Mouse (Mus musculus): Measurements from ENCODE around the gene Adra1b. TPM values are rescaled to one million over a fixed set of nuclear protein-coding genes. Genes with fewer than 3 reads are reported as not detected.

Gene Adra1b
- polyA plus RNA-seq, 1 experiment from 2014 or later, result 0.40 TPM

DNA sequence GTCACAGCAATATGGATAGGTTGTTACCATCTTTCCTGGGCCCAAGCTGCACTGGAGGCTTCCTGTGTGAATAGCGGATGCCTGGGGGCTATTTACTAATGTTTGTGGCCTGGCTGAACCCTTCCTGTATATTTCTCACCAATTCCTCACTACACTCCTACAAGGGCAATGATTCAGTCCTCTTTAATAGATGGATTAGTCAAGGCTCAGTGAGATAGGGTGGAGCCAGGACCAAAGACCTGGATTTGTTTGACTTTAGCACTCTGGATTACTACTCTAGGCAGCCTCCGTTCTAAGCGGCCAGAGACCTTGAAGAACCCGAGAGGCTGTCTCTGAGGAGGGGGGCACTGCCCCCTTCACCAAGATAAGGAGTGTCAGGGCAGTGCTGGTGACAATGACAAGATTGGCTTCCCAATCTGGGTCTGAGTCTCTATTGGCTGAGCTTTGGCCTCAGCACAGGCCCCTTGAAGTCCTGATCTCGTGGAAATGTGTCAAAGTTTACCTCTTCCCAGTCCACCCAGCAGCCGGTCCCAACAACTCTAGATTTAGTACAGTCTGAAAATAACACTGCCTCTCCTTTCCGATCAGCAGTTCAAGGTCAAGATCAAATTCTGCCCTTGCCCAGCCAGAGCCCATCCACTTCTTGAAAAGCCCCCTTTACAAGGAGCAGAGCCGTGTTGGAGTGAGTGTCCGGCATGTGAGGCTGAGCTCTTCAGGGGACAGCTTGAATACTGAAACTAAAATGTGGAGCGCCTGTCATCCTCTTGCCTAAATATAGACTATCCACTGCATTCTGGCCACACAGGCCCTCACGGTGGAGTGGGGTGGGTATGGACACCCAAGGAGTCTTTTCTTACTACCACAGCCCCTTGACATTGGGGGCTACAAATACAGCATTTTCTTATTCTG is 80.2 kb downstream of the Adra1b start:
- no peak overlapping the region for H3K4me2 ChIP-seq (ENCODE audit: low read depth, low read length, severe bottlenecking)
- no peaks in the 10 kb centered on the region for H3K9me3 ChIP-seq (ENCODE audit: control insufficient read depth, low read length)
- H3K9ac ChIP-seq (ENCODE audit: low read length), result no peak overlapping the region
- no peak overlapping the region for H3K27ac ChIP-seq (ENCODE audit: low read depth, low read length)
- H3K36me3 ChIP-seq (ENCODE audit: control insufficient read depth, insufficient read depth, low read length), result no peaks in the 10 kb centered on the region
- no peak for ATAC-seq (replicated peaks; ENCODE audit: low FRiP score)
- no peak overlapping the region for H3K4me3 ChIP-seq (ENCODE audit: low read depth, low read length)
- 75% methylated on average over 11 of the region's 11 CpGs for WGBS
- no peak for DNase-seq (ENCODE audit: low spot score)
- H3K4me1 ChIP-seq (replicated peaks; ENCODE audit: control insufficient read depth, insufficient read depth, low read length), result no peaks in the 10 kb centered on the region
- H3K27me3 ChIP-seq (ENCODE audit: control insufficient read depth, insufficient read depth, low read length), result peaks cover 6% of the 10 kb centered on the region; the same call in 1 of the 2 replicates

DNA sequence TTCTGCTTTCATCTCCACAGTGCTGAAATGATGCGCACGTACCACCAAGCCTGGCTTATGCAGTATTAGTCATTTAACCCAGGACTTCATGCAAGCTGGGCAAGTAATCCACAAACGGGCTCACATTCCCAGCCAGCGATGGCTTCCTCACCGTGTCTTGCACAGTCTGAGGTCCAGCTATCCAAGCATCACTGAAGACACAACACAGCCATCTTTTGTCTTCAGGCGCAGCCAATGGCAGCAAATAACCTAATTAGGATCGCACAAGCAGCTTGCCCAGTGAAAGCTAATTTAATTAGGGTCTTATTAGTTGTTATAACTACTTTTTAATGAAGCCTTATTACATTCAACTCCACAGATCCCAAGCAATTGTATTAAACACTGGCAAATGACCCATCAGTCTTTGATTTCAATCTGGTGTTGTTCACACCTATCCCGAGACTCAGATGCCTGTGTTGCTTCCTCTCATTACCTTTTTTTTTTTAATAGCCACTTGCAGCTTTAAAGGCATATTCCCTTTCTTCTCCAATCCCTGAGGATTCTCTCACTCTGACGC is 83.6 kb downstream of the Adra1b start:
- DNase-seq (ENCODE audit: low spot score) (peak; percentile 67), ATAC-seq (replicated peaks; ENCODE audit: low FRiP score) (peak; percentile 79)
- no peak overlapping the region for H3K4me3 ChIP-seq (ENCODE audit: low read depth, low read length)
- no peak overlapping the region for H3K4me2 ChIP-seq (ENCODE audit: low read depth, low read length, severe bottlenecking)
- no peak overlapping the region for H3K9ac ChIP-seq (ENCODE audit: low read length)
- 46% methylated on average over 9 of the region's 9 CpGs for WGBS
- no peak overlapping the region for H3K27ac ChIP-seq (ENCODE audit: low read depth, low read length)
- no peaks in the 10 kb centered on the region for H3K36me3 ChIP-seq (ENCODE audit: control insufficient read depth, insufficient read depth, low read length)
- H3K9me3 ChIP-seq (ENCODE audit: control insufficient read depth, low read length), result no peaks in the 10 kb centered on the region
- H3K27me3 ChIP-seq (ENCODE audit: control insufficient read depth, insufficient read depth, low read length), result peaks cover 9% of the 10 kb centered on the region
- H3K4me1 ChIP-seq (replicated peaks; ENCODE audit: control insufficient read depth, insufficient read depth, low read length), result no peaks in the 10 kb centered on the region

DNA sequence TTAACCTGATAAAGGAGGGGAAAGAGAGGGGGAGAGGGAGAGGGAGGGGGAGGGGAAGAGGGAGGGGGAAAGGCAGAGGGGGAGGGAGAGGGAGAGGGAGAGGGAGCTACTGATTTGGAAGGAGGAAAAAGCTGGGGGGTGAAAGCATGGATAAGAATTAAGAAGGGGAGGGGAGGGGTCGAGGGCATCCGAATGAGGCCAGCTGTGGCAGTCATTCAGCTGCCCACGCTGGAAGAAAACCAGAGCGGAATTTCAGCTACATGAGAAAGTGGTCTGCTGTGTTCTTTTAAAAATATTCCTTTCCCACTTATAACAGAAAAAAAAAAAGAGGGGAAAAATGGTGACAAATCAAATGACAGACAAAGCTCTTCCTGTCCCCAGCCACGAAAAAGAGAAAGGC is 88.5 kb downstream of the Adra1b start:
- ATAC-seq (replicated peaks; ENCODE audit: low FRiP score) (no peak), DNase-seq (ENCODE audit: low spot score) (no peak)
- Histone ChIP-seq H3K4me1 (replicated peaks; ENCODE audit: control insufficient read depth, insufficient read depth, low read length) (no peaks in the 10 kb centered on the region), H3K27me3 (ENCODE audit: control insufficient read depth, insufficient read depth, low read length) (peaks cover 11% of the 10 kb centered on the region), H3K4me3 (ENCODE audit: low read depth, low read length) (no peak overlapping the region), H3K4me2 (ENCODE audit: low read depth, low read length, severe bottlenecking) (no peak overlapping the region), H3K9me3 (ENCODE audit: control insufficient read depth, low read length) (no peaks in the 10 kb centered on the region), H3K27ac (ENCODE audit: low read depth, low read length) (no peak overlapping the region), H3K9ac (ENCODE audit: low read length) (no peak overlapping the region), H3K36me3 (ENCODE audit: control insufficient read depth, insufficient read depth, low read length) (no peaks in the 10 kb centered on the region)
- 65% methylated on average over 5 of the region's 5 CpGs for WGBS

DNA sequence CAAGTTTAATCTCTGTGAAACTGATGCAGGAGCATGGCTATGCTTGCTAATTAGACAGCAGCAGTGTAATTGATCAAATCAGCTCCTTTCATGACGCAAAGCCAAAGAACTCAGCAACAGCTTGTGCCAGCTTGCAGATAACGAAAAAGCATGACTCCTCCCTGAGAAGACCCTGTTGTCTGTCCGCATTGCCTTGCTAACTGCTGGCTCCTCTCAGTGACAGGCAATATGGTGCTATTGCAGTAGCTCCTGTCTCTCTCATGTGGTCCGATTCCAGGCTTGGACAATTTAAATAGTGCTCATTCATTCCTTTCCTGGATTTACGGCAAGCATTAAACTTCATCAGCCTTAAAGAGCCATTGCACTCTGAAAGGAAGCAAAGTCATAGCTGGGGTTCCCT is 93.3 kb downstream of the Adra1b start:
- 64% methylated on average over 5 of the region's 5 CpGs for WGBS
- Histone ChIP-seq H3K4me3 (ENCODE audit: low read depth, low read length) (no peak overlapping the region), H3K4me1 (replicated peaks; ENCODE audit: control insufficient read depth, insufficient read depth, low read length) (no peaks in the 10 kb centered on the region), H3K9ac (ENCODE audit: low read length) (no peak overlapping the region), H3K27ac (ENCODE audit: low read depth, low read length) (no peak overlapping the region), H3K27me3 (ENCODE audit: control insufficient read depth, insufficient read depth, low read length) (peaks cover 2% of the 10 kb centered on the region; the same call in 1 of the 2 replicates), H3K9me3 (ENCODE audit: control insufficient read depth, low read length) (no peaks in the 10 kb centered on the region), H3K4me2 (ENCODE audit: low read depth, low read length, severe bottlenecking) (no peak overlapping the region), H3K36me3 (ENCODE audit: control insufficient read depth, insufficient read depth, low read length) (no peaks in the 10 kb centered on the region)
- no peak for ATAC-seq (replicated peaks; ENCODE audit: low FRiP score)
- DNase-seq (ENCODE audit: low spot score), result no peak

DNA sequence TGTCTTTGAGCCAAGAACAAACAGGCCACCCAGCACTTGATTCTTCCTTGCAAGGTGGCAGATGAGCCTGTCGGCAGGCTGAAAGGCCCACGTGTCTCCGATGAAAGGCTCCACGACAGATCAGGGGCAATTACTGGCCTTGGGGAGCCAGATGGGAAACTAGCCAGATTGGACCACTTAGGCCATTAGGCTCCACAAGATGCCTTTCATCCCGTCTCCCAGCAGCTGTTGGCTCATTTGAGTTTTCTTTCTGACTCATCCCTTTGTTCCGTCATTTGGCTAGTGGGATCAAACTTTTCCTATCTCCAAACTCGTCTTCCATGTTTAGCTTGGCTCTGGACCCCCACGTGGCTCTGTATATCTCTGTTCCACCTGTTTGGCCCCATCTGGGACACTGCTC is 105.0 kb downstream of the Adra1b start:
- no peaks in the 10 kb centered on the region for H3K36me3 ChIP-seq (ENCODE audit: control insufficient read depth, insufficient read depth, low read length)
- H3K4me1 ChIP-seq (replicated peaks; ENCODE audit: control insufficient read depth, insufficient read depth, low read length), result no peaks in the 10 kb centered on the region
- no peak overlapping the region for H3K9ac ChIP-seq (ENCODE audit: low read length)
- ATAC-seq (replicated peaks; ENCODE audit: low FRiP score) (no peak), DNase-seq (ENCODE audit: low spot score) (no peak)
- H3K9me3 ChIP-seq (ENCODE audit: control insufficient read depth, low read length), result no peaks in the 10 kb centered on the region
- no peaks in the 10 kb centered on the region for H3K27me3 ChIP-seq (ENCODE audit: control insufficient read depth, insufficient read depth, low read length)
- H3K27ac ChIP-seq (ENCODE audit: low read depth, low read length), result no peak overlapping the region
- H3K4me3 ChIP-seq (ENCODE audit: low read depth, low read length), result no peak overlapping the region
- 80% methylated on average over 8 of the region's 8 CpGs for WGBS
- H3K4me2 ChIP-seq (ENCODE audit: low read depth, low read length, severe bottlenecking), result no peak overlapping the region

DNA sequence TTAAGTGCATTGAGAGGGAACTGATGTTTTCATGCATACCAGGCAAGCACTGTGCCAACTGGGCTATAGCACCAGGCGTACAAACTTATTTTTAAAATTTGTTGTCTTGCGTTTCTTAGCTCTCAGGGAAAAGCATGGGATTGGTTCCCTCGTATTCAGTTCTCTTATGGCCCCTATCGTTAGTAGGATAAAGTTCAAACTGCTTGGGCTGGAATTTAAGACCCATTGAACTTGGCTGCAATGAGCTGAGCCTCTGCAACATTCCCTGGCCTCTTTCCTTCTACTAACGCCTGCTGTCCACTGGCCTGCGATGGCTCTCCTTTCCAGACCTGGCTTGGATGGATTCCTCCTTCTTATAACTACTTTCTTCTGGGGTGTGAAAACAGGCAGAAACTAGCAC is 110.6 kb downstream of the Adra1b start:
- no peak for DNase-seq (ENCODE audit: low spot score)
- 87% methylated on average over 6 of the region's 6 CpGs for WGBS
- ATAC-seq (replicated peaks; ENCODE audit: low FRiP score), result no peak
- Histone ChIP-seq H3K27me3 (ENCODE audit: control insufficient read depth, insufficient read depth, low read length) (no peaks in the 10 kb centered on the region), H3K9ac (ENCODE audit: low read length) (no peak overlapping the region), H3K4me2 (ENCODE audit: low read depth, low read length, severe bottlenecking) (no peak overlapping the region), H3K4me1 (replicated peaks; ENCODE audit: control insufficient read depth, insufficient read depth, low read length) (no peaks in the 10 kb centered on the region), H3K27ac (ENCODE audit: low read depth, low read length) (no peak overlapping the region), H3K9me3 (ENCODE audit: control insufficient read depth, low read length) (no peaks in the 10 kb centered on the region), H3K4me3 (ENCODE audit: low read depth, low read length) (no peak overlapping the region), H3K36me3 (ENCODE audit: control insufficient read depth, insufficient read depth, low read length) (no peaks in the 10 kb centered on the region)

DNA sequence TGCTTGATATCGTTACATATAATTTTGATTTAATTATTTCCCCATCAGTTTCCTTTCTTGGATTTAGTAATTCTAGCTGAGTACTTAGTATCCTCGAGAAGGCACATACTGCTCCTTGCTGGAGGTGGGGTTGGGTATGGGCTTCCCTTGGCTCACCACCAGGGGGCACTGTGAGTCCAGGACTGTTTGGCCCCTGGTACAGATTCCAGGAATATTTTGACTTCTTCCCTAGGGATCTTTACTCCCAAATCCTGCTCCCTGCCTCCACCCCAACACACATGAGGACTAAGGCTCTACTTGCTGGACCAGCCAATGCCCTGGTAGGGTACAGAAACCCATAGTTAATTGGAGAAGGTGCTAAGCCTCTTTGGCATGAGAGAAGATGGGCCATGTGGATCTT is 117.2 kb downstream of the Adra1b start:
- Histone ChIP-seq H3K27me3 (ENCODE audit: control insufficient read depth, insufficient read depth, low read length) (no peaks in the 10 kb centered on the region), H3K36me3 (ENCODE audit: control insufficient read depth, insufficient read depth, low read length) (no peaks in the 10 kb centered on the region), H3K4me3 (ENCODE audit: low read depth, low read length) (no peak overlapping the region), H3K27ac (ENCODE audit: low read depth, low read length) (no peak overlapping the region), H3K9me3 (ENCODE audit: control insufficient read depth, low read length) (no peaks in the 10 kb centered on the region), H3K4me2 (ENCODE audit: low read depth, low read length, severe bottlenecking) (no peak overlapping the region), H3K9ac (ENCODE audit: low read length) (no peak overlapping the region), H3K4me1 (replicated peaks; ENCODE audit: control insufficient read depth, insufficient read depth, low read length) (no peaks in the 10 kb centered on the region)
- ATAC-seq (replicated peaks; ENCODE audit: low FRiP score) (0 out of 2 replicates have a peak, but pooled peaks have one; percentile 46), DNase-seq (ENCODE audit: low spot score) (peak; percentile 87)
- 13% methylated on average over 2 of the region's 2 CpGs for WGBS

DNA sequence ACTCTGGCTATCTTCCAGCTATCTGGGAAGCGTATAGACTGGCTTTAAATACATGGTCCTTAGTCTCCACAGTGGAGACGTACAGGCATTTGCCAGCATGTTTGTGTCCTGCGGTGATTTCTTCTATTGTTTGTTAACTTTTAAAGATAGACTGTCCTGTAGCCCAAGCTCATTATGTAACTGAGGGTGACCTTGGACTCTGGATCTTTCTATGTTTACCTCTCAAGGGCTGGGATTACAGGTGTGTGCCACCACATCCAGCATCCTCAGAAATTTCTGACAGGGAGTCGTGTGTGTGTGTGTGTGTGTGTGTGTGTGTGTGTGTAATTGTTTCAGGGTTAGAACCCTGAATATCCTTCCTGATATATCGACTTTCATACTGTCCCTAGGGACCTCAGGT is 117.9 kb downstream of the Adra1b start:
- WGBS, result 83% methylated on average over 5 of the region's 5 CpGs
- H3K4me2 ChIP-seq (ENCODE audit: low read depth, low read length, severe bottlenecking), result no peak overlapping the region
- no peak for DNase-seq (ENCODE audit: low spot score)
- no peak overlapping the region for H3K27ac ChIP-seq (ENCODE audit: low read depth, low read length)
- no peaks in the 10 kb centered on the region for H3K36me3 ChIP-seq (ENCODE audit: control insufficient read depth, insufficient read depth, low read length)
- H3K9ac ChIP-seq (ENCODE audit: low read length), result no peak overlapping the region
- no peaks in the 10 kb centered on the region for H3K4me1 ChIP-seq (replicated peaks; ENCODE audit: control insufficient read depth, insufficient read depth, low read length)
- no peak for ATAC-seq (replicated peaks; ENCODE audit: low FRiP score)
- no peaks in the 10 kb centered on the region for H3K27me3 ChIP-seq (ENCODE audit: control insufficient read depth, insufficient read depth, low read length)
- no peak overlapping the region for H3K4me3 ChIP-seq (ENCODE audit: low read depth, low read length)
- no peaks in the 10 kb centered on the region for H3K9me3 ChIP-seq (ENCODE audit: control insufficient read depth, low read length)
